Mouse (Mus musculus) C2C12 (cell line): ENCODE measurements around the gene Tanc2. TPM values are rescaled to one million over a fixed set of nuclear protein-coding genes. Genes with fewer than 3 reads are reported as not detected.

Source experiments
- H3K27me3 ChIP-seq: one replicate; pipeline ENCODE4 v1.6.1; 2011; ENCODE audit not compliant: control insufficient read depth, insufficient read depth, insufficient read length
- H3K36me3 ChIP-seq: one replicate; pipeline ENCODE4 v1.6.1; 2011; ENCODE audit not compliant: control insufficient read depth, insufficient read depth
- H3K4me3 ChIP-seq: one replicate; pipeline ENCODE4 v1.5.1; 2011; ENCODE audit warnings: mild to moderate bottlenecking, control low read depth; ENCODE audit not compliant: poor library complexity, insufficient read depth, severe bottlenecking
- H3K79me2 ChIP-seq: one replicate; pipeline ENCODE4 v1.6.1; 2011; ENCODE audit not compliant: control insufficient read depth, insufficient read depth
- H3K79me3 ChIP-seq: one replicate; pipeline ENCODE4 v1.6.1; 2011; ENCODE audit warnings: low read depth, control low read depth
- H3ac ChIP-seq: one replicate; pipeline ENCODE3; 2011; ENCODE audit warnings: low read depth; ENCODE audit not compliant: control insufficient read depth, insufficient read length
- CEBPB ChIP-seq: IDR thresholded peaks from one replicate; pipeline ENCODE4 v1.6.1; 2011; ENCODE audit warnings: low read depth, mild to moderate bottlenecking, control low read depth, moderate library complexity
- CTCF ChIP-seq: IDR thresholded peaks from one replicate; pipeline ENCODE4 v1.5.1; 2011; ENCODE audit not compliant: control insufficient read depth, insufficient read depth, insufficient read length
- FOSL1 ChIP-seq: IDR thresholded peaks from one replicate; pipeline ENCODE4 v1.8.0; 2011; ENCODE audit warnings: mild to moderate bottlenecking, low read length; ENCODE audit not compliant: poor library complexity, insufficient read depth, severe bottlenecking
- MAX ChIP-seq: IDR thresholded peaks from one replicate; pipeline ENCODE4 v1.6.1; 2011; ENCODE audit warnings: mild to moderate bottlenecking, control low read depth
- MYOD1 ChIP-seq: IDR thresholded peaks from one replicate; pipeline ENCODE4 v1.6.1; 2011; ENCODE audit warnings: low read depth; ENCODE audit not compliant: control insufficient read depth, insufficient read length
- MYOG ChIP-seq: IDR thresholded peaks from one replicate; pipeline ENCODE4 v1.6.1; 2011; ENCODE audit not compliant: control insufficient read depth, insufficient read length; ENCODE audit errors: extremely low read depth
- USF1 ChIP-seq: IDR thresholded peaks from one replicate; pipeline ENCODE4 v1.6.1; 2011; ENCODE audit warnings: low read depth, mild to moderate bottlenecking, control low read depth, moderate library complexity
- long read RNA-seq, 2 experiments: library from polyadenylated mRNA; unstranded; transcript quantifications; one replicate each; pipeline ENCODE4 v2.0.0; 2019 to 2020
- polyA plus RNA-seq: library from polyadenylated mRNA; unstranded; fragments of >200 nt; fragmentation: generic; extraction: Trizol; gene quantifications from one replicate; pipeline ENCODE4 v1.2.1, GENCODE M21; 2012; ENCODE audit warnings: missing spikeins

The Tanc2 gene
- 5.8 TPM for polyA plus RNA-seq
- long read RNA-seq, experiment 1, partial matches to known transcripts, result 0 of 10 reads
- long read RNA-seq, experiment 1, other reads (novel, unspliced or antisense), result 10 of 10 reads
- long read RNA-seq, experiment 2, partial matches to known transcripts, result 6 of 8 reads
- long read RNA-seq, experiment 2, other reads (novel, unspliced or antisense), result 2 of 8 reads

DNA sequence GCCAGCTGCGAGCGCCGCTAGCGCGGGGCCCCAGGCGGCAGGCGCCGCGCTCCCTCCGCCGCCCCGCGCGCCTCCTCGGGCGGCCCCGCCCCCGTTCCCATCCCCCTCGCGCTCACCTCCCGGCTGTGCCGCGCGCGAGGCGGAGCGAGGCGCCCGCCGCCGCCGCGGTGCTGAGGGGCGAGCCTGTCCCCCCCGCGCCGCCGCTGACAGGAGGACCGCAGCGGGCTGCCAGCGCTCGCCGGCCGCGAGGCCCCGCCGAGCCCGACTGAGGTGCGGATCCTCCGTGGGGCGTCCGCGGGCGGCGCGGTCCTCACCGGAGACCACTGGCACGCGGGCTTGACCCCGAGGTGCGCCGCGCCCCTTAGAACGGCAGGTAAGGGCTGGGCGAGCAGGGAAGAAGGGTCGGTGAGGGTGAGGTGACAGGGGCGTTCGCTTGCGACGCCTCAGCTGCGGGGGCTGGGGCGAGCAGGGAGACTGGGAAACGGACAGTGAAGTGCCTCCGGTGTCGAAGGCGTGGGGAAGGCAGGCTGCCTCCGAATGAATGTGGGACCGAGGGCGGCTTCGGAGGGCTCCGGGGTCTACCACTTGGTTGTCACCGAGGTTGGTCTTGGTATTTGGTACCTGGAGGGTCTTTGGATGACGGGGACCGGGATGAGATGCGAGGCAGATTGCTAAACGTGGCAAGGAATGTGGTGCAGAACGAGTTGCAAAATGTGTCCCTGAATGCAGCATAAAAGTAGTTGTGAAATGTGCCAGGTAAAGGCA lies at the start of gene Tanc2:
Tanc2 (plus strand) TSS at position 110 of the 765 bp plus-strand sequence.
- Histone ChIP-seq H3K27me3 (no peaks in the 10 kb centered on the region), H3K36me3 (no peaks in the 10 kb centered on the region), H3ac (peak within 1 kb of the TSS; percentile 86), H3K4me3 (peak within 1 kb of the TSS; percentile 55), H3K79me2 (peaks cover 11% of the 10 kb centered on the region), H3K79me3 (no peaks in the 10 kb centered on the region)
- no peak for TF ChIP-seq USF1
- TF ChIP-seq MYOG, result no peak
- TF ChIP-seq CEBPB, result no peak
- no peak for TF ChIP-seq CTCF
- TF ChIP-seq FOSL1, result no peak
- no peak for TF ChIP-seq MYOD1
- no peak for TF ChIP-seq MAX

DNA sequence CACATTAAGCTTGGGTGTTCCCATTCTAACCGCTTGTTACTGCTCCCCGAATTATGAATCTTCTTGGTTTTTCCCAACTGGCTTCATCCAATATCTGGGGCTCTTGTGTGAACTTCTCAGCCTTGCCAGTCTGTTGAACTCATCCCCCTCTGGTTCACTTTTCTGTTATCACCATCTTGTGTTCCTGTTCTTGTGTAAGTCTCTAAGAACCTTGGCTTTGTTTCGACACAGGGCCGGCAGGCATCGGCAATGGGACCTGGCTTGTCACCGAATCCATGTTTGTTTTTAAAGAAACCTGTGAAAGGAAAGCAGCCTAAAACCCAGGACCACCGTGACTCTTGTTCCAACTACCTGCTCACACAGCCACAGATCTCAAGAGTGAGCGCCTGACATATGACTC lies 49.0 kb upstream of the Tanc2 start:
- Histone ChIP-seq H3K4me3 (no peak overlapping the region), H3ac (no peak overlapping the region), H3K79me3 (no peaks in the 10 kb centered on the region), H3K27me3 (no peaks in the 10 kb centered on the region), H3K36me3 (no peaks in the 10 kb centered on the region), H3K79me2 (no peaks in the 10 kb centered on the region)
- TF ChIP-seq MAX, result no peak
- no peak for TF ChIP-seq FOSL1
- TF ChIP-seq CTCF, result no peak
- no peak for TF ChIP-seq CEBPB
- no peak for TF ChIP-seq MYOG
- no peak for TF ChIP-seq USF1
- no peak for TF ChIP-seq MYOD1

DNA sequence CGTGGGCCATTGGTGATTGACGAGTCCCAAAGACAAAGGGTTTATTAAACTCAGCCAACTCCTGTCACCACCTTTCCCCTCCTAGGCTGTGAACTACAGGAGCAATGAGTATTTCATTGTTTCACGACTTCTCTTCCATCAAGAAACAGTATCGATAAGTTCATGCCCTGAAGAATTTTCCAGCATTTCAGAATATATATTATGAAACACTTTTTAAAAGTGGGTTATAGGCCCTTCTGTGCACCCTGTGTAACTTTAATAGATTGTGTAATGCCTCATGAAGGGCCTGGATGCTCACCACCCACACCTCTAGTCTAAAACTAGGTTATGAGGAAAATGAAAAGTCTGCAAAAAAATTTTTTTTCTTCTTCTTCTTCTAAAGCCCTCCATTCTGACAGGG lies 48.4 kb upstream of the Tanc2 start:
- TF ChIP-seq USF1, result no peak
- TF ChIP-seq MYOD1, result no peak
- Histone ChIP-seq H3K27me3 (no peaks in the 10 kb centered on the region), H3K79me3 (no peaks in the 10 kb centered on the region), H3K4me3 (no peak overlapping the region), H3K79me2 (no peaks in the 10 kb centered on the region), H3K36me3 (no peaks in the 10 kb centered on the region), H3ac (no peak overlapping the region)

DNA sequence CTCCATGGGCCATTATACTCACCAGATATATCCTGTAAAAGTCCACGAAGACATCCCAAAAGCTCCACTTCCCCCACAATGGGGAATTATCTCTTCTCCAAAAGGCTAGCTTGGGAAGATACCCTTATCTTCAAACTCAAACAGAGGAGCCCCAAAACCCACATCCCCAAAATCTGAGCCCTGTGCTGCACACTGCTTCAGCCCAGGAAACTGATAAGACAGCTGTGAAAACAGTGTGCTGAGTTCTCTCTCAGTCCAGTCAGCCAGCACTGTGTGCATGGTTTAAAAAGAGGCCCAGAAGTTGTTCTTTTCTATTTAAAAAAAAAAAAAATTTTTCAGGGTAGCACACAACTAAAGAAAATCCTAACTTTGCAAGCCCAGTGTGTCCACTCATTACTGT lies 47.7 kb upstream of the Tanc2 start:
- peak; percentile 47 for TF ChIP-seq MYOD1
- TF ChIP-seq MAX, result no peak
- no peaks in the 10 kb centered on the region for H3K36me3 ChIP-seq
- H3K79me2 ChIP-seq, result no peaks in the 10 kb centered on the region
- H3K4me3 ChIP-seq, result no peak overlapping the region
- H3K79me3 ChIP-seq, result no peaks in the 10 kb centered on the region
- no peak overlapping the region for H3ac ChIP-seq
- no peaks in the 10 kb centered on the region for H3K27me3 ChIP-seq

DNA sequence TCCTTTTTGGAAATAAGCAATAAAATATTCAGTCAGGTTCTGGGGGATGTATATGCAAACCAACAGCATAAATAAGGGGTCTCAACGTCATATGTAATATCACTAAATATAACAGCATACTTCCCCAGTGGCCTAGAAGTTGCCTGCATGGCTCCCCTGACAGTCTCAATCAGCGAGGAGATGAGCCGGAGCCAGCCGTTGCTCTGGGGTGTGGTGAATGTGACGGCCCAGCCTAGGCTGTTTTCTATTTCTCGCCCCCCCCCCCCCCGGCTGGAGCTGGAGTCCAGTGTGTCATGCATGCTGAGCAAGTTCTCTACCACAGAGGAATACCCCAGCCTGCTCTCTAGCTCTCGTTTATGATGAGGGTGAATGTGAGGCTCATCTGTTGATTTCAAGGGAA lies 44.0 kb upstream of the Tanc2 start:
- Histone ChIP-seq H3K36me3 (no peaks in the 10 kb centered on the region), H3K4me3 (no peak overlapping the region), H3K27me3 (no peaks in the 10 kb centered on the region), H3ac (no peak overlapping the region), H3K79me3 (no peaks in the 10 kb centered on the region), H3K79me2 (no peaks in the 10 kb centered on the region)
- TF ChIP-seq CTCF (no peak), USF1 (no peak), FOSL1 (no peak), MAX (no peak), MYOG (no peak), CEBPB (no peak), MYOD1 (no peak)

DNA sequence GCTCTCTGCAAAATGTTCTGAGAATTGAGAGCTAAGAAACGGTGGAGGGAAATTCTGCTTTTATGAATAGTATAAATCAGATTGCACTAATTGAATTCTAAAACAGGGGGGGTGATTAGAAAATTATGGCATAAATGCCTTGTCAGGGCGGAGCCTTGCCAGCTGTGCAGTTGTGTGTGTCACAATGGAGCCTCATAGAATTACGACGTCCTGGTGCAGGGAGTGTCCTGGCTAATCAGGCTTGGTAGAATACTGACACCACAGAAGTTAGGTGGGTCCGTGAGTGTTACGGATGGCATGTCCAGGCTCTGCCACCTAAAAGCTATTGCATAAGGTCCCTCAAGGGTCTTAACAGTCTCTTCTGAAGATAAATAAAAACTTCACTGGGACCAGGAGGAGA lies 43.4 kb upstream of the Tanc2 start:
- H3K27me3 ChIP-seq, result no peaks in the 10 kb centered on the region
- no peak overlapping the region for H3K4me3 ChIP-seq
- H3K36me3 ChIP-seq, result no peaks in the 10 kb centered on the region
- no peaks in the 10 kb centered on the region for H3K79me3 ChIP-seq
- TF ChIP-seq MYOD1 (no peak), CEBPB (peak; percentile 4)
- H3ac ChIP-seq, result no peak overlapping the region
- no peaks in the 10 kb centered on the region for H3K79me2 ChIP-seq
